Mouse (Mus musculus): ENCODE data around the gene Tmem159.

DNA sequence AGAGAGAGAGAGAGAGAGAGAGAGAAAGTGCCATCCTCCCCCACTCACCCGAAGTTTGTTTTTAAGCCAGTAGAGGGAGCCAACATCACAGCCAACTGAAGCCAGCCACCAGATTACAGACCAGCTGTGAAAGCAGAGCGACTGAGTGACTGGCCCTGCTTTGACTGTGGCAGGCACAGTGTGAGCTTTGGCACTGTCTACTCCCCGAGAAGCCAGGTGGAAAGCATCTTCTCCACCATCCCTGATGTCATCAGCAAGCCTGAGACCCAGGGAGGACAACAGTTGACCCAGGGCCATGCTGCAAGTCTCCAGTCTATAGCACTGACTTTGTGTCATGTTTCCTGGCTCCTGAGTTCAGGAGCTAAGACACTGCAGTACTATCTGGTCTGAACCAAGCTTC is 22.7 kb downstream of the Tmem159 start:
- peak; percentile 26; the same call in 1 of the 2 replicates for TF ChIP-seq CTCF (IDR thresholded peaks at IDR 0.05; ENCODE audit: extremely low read depth, insufficient read depth, insufficient read length, insufficient replicate concordance)
- TF ChIP-seq POLR2A (IDR thresholded peaks at IDR 0.05; ENCODE audit: low read depth, low read length), result no peak

Data from spleen, adult 2 months (tissue).